Mouse (Mus musculus): ENCODE data around the gene Esm1.

Esm1 gene

DNA sequence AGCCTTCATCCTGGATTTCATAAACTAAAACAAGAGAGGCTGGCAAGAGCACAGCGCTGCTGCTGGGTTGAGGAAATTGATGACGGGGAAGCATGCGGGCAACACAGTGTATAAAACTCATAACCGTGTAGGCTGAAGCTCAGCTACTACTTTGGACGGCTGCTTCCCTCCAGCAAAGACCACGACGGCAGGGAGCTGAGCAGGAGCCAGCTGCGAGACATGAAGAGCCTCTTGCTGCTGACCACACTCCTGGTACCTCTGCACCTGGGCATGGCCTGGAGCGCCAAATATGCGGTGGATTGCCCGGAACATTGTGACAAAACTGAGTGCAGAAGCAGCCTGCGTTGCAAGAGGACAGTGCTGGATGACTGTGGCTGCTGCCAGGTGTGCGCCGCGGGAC is at the start of gene Esm1:
Gene Esm1 (plus strand): TSS at position 36 of the 400 bp plus-strand sequence.
- no peak for DNase-seq (ENCODE audit: low read depth, low spot score)
- Histone ChIP-seq H3K36me3 (ENCODE audit: control insufficient read depth, insufficient read depth, low read length, poor library complexity, severe bottlenecking) (no peaks in the 10 kb centered on the region), H3K27me3 (ENCODE audit: control insufficient read depth, insufficient read depth, low read length, poor library complexity, severe bottlenecking) (no peaks in the 10 kb centered on the region)

GRCm38 (mm10) chr13:113164252-113165005 is 45.0 kb upstream of the Esm1 start:
- no peak for DNase-seq (ENCODE audit: low read depth, low spot score)
- Histone ChIP-seq H3K27me3 (ENCODE audit: control insufficient read depth, insufficient read depth, low read length, poor library complexity, severe bottlenecking) (no peaks in the 10 kb centered on the region), H3K36me3 (ENCODE audit: control insufficient read depth, insufficient read depth, low read length, poor library complexity, severe bottlenecking) (no peaks in the 10 kb centered on the region)

DNA sequence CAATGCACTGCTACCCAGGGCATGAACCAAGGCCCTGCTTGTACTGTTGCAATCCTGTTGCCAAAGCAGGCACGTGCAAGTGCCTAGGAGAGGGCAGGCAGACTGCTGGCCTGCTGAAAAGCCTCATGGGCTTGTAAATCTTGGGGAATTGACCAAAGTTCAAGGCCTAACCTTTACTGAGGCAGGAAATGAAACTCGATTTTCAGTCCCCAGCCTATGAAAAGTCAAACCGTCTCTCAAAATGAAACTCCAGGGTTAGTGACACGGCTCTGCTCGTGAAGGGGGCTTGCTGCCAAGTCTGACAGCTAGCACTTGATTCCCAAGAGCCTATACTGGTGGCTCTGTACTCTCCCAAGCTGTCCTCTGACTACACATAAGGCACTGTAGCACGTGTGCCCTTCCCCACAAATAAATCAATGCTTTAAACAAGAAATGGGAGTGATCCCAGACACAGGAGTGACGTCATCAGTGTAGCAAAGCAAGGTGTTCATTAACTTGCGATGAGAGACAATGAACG is 41.4 kb upstream of the Esm1 start:
- Histone ChIP-seq H3K36me3 (ENCODE audit: control insufficient read depth, insufficient read depth, low read length, poor library complexity, severe bottlenecking) (no peaks in the 10 kb centered on the region), H3K27me3 (ENCODE audit: control insufficient read depth, insufficient read depth, low read length, poor library complexity, severe bottlenecking) (no peaks in the 10 kb centered on the region)
- no peak for DNase-seq (ENCODE audit: low read depth, low spot score)

- H3K36me3 ChIP-seq (ENCODE audit: control insufficient read depth, insufficient read depth, low read length, poor library complexity, severe bottlenecking): no peaks in the 10 kb centered on the region
- H3K27me3 ChIP-seq (ENCODE audit: control insufficient read depth, insufficient read depth, low read length, poor library complexity, severe bottlenecking): no peaks in the 10 kb centered on the region
- DNase-seq (ENCODE audit: low read depth, low spot score): no peak
Observed at GRCm38 (mm10) chr13:113170256-113170655, 39.2 kb upstream of the Esm1 start.

DNA sequence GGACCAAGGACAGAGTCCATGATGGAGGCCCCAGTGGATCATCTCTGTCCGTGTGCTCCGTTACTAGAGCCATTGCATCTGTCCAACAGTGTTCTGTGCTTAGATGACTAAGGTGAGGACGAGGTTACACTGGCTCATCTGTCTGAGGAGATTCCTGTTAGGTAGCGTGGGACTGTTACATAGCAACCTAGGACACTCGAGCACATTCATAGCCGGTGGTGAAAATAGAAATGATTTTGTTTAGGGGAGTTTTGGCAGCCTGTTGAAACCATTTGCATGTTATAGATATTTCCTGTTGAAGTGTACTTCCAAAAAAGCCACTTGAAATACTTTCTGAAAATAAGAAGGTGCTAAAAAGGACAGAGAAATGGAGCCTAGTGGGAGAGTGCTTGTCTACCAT is 35.3 kb upstream of the Esm1 start:
- H3K27me3 ChIP-seq (ENCODE audit: control insufficient read depth, insufficient read depth, low read length, poor library complexity, severe bottlenecking): no peaks in the 10 kb centered on the region
- no peak for DNase-seq (ENCODE audit: low read depth, low spot score)
- H3K36me3 ChIP-seq (ENCODE audit: control insufficient read depth, insufficient read depth, low read length, poor library complexity, severe bottlenecking): no peaks in the 10 kb centered on the region

DNA sequence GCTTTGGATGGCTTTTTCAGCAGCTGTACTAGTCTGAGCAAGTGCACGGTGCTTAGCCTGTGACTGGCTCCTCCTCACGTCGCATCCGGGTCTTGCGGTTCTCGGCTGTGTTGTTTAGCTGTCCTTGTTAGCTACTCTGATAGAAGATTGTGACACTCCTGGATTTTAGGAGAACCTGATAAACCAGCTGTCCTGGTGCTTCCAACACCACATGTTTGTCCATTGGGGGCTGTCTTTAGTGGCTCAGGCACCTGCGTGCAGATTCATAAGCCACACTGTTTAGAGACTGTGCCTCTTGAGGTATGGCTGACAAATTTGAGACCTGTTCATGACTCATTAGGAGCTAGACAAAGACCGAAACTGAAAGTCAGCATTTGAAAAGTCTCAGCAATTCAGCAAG is 26.1 kb upstream of the Esm1 start:
- DNase-seq (ENCODE audit: low read depth, low spot score): no peak
- H3K36me3 ChIP-seq (ENCODE audit: control insufficient read depth, insufficient read depth, low read length, poor library complexity, severe bottlenecking): no peaks in the 10 kb centered on the region
- no peaks in the 10 kb centered on the region for H3K27me3 ChIP-seq (ENCODE audit: control insufficient read depth, insufficient read depth, low read length, poor library complexity, severe bottlenecking)

DNA sequence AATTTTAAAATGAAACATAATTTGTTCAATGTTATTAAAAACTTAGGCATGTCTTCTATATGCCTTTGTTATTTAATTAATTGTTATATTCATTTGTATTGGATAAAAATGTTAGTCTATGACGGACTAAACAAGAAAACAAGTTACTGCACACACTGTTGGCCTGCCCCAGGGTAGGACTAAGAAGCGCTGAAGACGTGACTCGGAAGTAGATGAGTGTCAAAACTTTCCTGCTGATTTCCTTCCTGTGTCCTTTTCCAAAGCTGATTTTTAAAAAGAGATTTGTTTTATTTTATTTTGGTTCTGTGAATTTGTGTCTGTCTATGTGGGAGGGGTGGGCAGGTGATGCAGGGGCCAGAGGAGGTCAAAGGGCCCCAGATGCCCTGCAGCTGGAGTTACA is 25.7 kb upstream of the Esm1 start:
- H3K36me3 ChIP-seq (ENCODE audit: control insufficient read depth, insufficient read depth, low read length, poor library complexity, severe bottlenecking): no peaks in the 10 kb centered on the region
- no peak for DNase-seq (ENCODE audit: low read depth, low spot score)
- no peaks in the 10 kb centered on the region for H3K27me3 ChIP-seq (ENCODE audit: control insufficient read depth, insufficient read depth, low read length, poor library complexity, severe bottlenecking)

DNA sequence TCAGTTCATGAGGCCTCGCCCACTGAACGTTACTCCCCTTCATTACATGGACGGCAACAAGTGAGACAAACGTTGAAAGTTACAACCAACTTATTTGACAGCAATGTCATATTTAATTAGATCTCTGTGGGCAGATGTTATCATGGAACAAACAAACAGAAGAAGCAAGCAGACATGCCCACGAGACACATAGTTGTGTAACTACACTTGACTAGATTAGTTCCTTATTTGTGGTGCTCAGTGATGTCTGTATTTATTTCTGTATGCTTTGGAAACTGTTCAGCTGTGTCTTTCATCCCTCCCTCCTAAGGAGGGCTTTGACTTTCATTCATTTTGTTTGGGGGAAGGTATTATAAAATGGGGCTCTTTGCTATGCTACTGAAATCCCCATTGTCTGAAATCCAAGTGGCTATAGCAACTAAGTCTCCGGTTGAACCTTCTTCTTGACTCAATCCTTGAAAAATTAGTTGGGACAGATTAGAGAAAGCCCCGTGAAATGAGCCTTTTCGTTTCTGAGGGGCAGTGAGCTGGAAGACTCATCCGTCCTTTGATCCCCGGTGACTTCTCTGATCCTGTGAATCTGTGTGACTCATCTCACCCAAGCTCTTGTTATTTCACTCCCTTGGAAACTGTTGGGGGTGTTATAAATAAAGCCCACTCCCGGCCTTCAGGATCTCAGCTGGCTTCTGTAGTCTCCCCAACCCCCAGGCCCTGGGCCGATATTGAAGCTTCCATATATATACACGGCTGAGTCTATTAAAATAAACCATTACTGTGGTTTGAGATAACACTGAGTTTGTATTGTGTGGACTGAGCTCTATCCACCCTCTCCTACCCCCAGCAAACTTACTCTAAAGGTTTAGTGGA is 12.4 kb upstream of the Esm1 start:
- DNase-seq (ENCODE audit: low read depth, low spot score): no peak
- H3K27me3 ChIP-seq (ENCODE audit: control insufficient read depth, insufficient read depth, low read length, poor library complexity, severe bottlenecking): no peaks in the 10 kb centered on the region
- H3K36me3 ChIP-seq (ENCODE audit: control insufficient read depth, insufficient read depth, low read length, poor library complexity, severe bottlenecking): no peaks in the 10 kb centered on the region

DNA sequence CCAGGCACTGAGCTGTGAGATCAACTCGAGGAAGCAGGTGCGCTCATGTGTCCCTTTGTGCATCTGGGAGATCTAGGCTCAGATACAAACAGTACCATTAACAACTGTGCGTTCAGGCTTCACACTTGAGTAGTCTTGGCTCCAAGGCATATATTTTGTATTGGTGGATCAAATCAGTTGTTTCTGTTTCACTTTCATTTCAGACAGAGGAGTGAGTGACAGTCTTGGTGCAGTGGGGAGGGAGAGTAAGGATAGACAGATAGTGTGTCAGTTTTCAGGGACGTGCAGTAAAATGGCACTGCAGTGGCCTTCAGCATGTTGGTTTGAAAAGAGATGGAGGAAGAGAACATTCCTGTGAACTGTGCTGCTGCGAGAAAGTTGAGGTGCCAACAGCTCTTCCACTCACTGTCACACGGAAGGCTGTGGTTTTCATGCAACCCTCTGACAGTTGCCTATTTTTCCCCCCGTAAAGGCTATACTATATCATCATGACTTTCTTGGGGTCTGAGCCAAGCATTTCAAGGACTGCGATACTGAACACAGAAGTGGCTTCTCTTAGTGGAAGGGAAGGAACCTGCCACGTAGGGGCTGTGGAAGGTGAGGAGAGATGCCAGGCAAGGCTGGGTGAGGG is 11.5 kb upstream of the Esm1 start:
- H3K36me3 ChIP-seq (ENCODE audit: control insufficient read depth, insufficient read depth, low read length, poor library complexity, severe bottlenecking): no peaks in the 10 kb centered on the region
- no peaks in the 10 kb centered on the region for H3K27me3 ChIP-seq (ENCODE audit: control insufficient read depth, insufficient read depth, low read length, poor library complexity, severe bottlenecking)
- DNase-seq (ENCODE audit: low read depth, low spot score): peak; percentile 27

GRCm38 (mm10) chr13:113199331-113199730 is 10.1 kb upstream of the Esm1 start:
- DNase-seq (ENCODE audit: low read depth, low spot score): no peak
- H3K36me3 ChIP-seq (ENCODE audit: control insufficient read depth, insufficient read depth, low read length, poor library complexity, severe bottlenecking): no peaks in the 10 kb centered on the region

DNA sequence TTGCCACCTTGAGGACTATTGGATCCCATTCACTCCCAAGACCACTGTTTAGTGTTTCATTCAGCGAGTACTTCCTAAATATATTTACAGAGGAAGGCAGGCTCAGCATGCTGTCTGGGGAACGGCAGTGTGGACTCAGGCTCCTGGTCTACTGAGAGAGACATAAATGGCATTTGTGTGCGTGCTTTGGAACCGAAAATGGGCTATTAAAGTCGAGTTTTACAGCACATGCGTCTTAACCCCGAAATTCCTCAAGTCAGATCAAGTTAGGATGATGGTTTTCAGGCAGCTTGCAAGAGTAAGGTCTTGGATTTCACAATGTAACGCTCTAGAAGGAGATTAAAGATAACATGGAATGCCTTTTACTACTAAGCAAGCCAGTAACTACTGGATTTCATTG is 8.7 kb upstream of the Esm1 start:
- no peak for DNase-seq (ENCODE audit: low read depth, low spot score)
- Histone ChIP-seq H3K36me3 (ENCODE audit: control insufficient read depth, insufficient read depth, low read length, poor library complexity, severe bottlenecking) (no peaks in the 10 kb centered on the region), H3K27me3 (ENCODE audit: control insufficient read depth, insufficient read depth, low read length, poor library complexity, severe bottlenecking) (no peaks in the 10 kb centered on the region)

More at GRCm38 (mm10) chr13:113199331-113199730, 10.1 kb upstream of the Esm1 start:
- no peaks in the 10 kb centered on the region for H3K27me3 ChIP-seq (ENCODE audit: control insufficient read depth, insufficient read depth, low read length, poor library complexity, severe bottlenecking)

- Histone ChIP-seq H3K36me3 (ENCODE audit: control insufficient read depth, insufficient read depth, low read length, poor library complexity, severe bottlenecking) (no peaks in the 10 kb centered on the region), H3K27me3 (ENCODE audit: control insufficient read depth, insufficient read depth, low read length, poor library complexity, severe bottlenecking) (no peaks in the 10 kb centered on the region)
- no peak for DNase-seq (ENCODE audit: low read depth, low spot score)
Observed at GRCm38 (mm10) chr13:113201631-113202030, 7.8 kb upstream of the Esm1 start.

GRCm38 (mm10) chr13:113202184-113202583 is 7.3 kb upstream of the Esm1 start:
- Histone ChIP-seq H3K27me3 (ENCODE audit: control insufficient read depth, insufficient read depth, low read length, poor library complexity, severe bottlenecking) (no peaks in the 10 kb centered on the region), H3K36me3 (ENCODE audit: control insufficient read depth, insufficient read depth, low read length, poor library complexity, severe bottlenecking) (no peaks in the 10 kb centered on the region)
- DNase-seq (ENCODE audit: low read depth, low spot score): no peak

- no peak for DNase-seq (ENCODE audit: low read depth, low spot score)
- Histone ChIP-seq H3K27me3 (ENCODE audit: control insufficient read depth, insufficient read depth, low read length, poor library complexity, severe bottlenecking) (no peaks in the 10 kb centered on the region), H3K36me3 (ENCODE audit: control insufficient read depth, insufficient read depth, low read length, poor library complexity, severe bottlenecking) (no peaks in the 10 kb centered on the region)
Observed at GRCm38 (mm10) chr13:113203146-113203545, 6.3 kb upstream of the Esm1 start.

DNA sequence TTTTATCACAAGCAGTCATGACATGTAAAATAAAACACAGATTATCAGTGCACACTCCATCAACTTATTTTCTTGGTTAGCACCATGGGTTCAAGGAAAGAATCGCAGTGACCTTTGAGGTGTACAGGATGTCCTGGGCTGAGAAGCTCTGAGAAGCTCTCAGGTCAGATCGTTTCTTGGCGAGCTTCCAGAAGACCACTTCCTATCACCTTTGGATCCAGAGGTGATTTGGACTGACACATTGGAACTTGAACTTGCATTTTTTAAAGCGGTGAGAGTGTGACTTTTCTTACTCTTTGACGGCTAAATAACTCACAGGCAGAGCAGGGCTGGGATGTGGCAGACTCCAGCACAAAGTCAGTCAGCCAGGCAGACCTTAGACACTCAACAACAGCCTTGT is 4.1 kb upstream of the Esm1 start:
- Histone ChIP-seq H3K36me3 (ENCODE audit: control insufficient read depth, insufficient read depth, low read length, poor library complexity, severe bottlenecking) (no peaks in the 10 kb centered on the region), H3K27me3 (ENCODE audit: control insufficient read depth, insufficient read depth, low read length, poor library complexity, severe bottlenecking) (no peaks in the 10 kb centered on the region)
- DNase-seq (ENCODE audit: low read depth, low spot score): no peak

Data from splenic B cell, adult 2 months (primary cell).